Mouse (Mus musculus): Measurements from ENCODE around the gene Rapgef1.

DNA sequence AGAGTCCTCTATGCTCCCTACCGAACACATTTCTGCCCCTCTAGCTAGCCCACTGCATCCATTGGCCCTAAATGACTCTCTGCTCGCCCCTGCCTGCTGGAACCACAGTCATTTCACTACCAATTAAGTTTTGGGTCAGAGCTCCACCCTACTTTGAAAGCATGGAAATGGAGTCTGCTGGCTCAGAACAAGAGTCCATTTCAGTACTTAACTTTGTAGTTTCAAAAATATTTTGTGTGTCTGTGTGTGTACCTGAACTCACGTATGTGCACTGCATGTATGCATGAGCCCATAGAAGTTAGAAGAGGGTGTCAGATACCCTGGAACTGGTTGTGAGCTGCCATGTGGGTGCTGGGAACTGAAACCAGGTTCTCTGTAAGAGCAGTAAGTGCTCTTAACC lies 7.8 kb downstream of the Rapgef1 start:
- TF ChIP-seq CTCF (IDR thresholded peaks at IDR 0.05; ENCODE audit: insufficient read depth, low read depth, low read length): no peak
- TF ChIP-seq POLR2A (IDR thresholded peaks at IDR 0.05; ENCODE audit: insufficient read depth, low read depth, low read length): no peak
